Mouse (Mus musculus): ENCODE data around the gene Col16a1. TPM values are rescaled to one million over a fixed set of nuclear protein-coding genes. Genes with fewer than 3 reads are reported as not detected.

Col16a1 gene
- polyA plus RNA-seq, 1 experiment from 2014 or later: 3.1 TPM

DNA sequence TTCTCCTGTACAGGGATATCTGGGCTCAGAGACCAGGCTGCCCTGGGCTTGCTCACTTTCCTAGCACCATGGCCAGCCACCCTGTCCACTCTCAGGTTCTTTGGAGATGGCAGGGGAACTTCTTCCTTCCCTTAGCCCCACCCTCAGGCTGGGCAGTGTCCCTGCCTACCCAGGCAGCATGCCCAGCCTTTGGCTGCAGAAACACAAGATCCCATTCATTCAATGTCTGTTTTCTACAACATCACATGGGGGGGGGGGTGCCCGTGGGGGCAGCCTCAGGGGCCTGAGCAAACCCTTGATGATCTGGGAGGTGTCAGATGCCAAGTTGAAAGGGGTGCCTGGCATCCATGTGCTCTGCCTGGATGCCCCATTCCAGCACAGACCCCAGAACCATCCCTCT is 7.1 kb downstream of the Col16a1 start:
- no peak overlapping the region for H3K27ac ChIP-seq (ENCODE audit: low read length)
- no peak for ATAC-seq (ENCODE audit: low read depth)
- H3K36me3 ChIP-seq (ENCODE audit: control insufficient read depth, insufficient read depth): no peaks in the 10 kb centered on the region
- no peaks in the 10 kb centered on the region for H3K27me3 ChIP-seq (ENCODE audit: control insufficient read depth, insufficient read depth, low read depth, low read length)
- H3K9ac ChIP-seq (ENCODE audit: low read depth, low read length): no peak overlapping the region
- H3K4me3 ChIP-seq (ENCODE audit: low read depth, low read length): no peak overlapping the region
- WGBS (ENCODE audit: insufficient replicate concordance): 33% methylated on average over 1 of the region's 1 CpGs
- H3K9me3 ChIP-seq (replicated peaks; ENCODE audit: control insufficient read depth, low read length): no peaks in the 10 kb centered on the region
- no peaks in the 10 kb centered on the region for H3K4me1 ChIP-seq (ENCODE audit: control insufficient read depth, low read depth, low read length)
- H3K4me2 ChIP-seq (ENCODE audit: low read depth, low read length): no peak overlapping the region

DNA sequence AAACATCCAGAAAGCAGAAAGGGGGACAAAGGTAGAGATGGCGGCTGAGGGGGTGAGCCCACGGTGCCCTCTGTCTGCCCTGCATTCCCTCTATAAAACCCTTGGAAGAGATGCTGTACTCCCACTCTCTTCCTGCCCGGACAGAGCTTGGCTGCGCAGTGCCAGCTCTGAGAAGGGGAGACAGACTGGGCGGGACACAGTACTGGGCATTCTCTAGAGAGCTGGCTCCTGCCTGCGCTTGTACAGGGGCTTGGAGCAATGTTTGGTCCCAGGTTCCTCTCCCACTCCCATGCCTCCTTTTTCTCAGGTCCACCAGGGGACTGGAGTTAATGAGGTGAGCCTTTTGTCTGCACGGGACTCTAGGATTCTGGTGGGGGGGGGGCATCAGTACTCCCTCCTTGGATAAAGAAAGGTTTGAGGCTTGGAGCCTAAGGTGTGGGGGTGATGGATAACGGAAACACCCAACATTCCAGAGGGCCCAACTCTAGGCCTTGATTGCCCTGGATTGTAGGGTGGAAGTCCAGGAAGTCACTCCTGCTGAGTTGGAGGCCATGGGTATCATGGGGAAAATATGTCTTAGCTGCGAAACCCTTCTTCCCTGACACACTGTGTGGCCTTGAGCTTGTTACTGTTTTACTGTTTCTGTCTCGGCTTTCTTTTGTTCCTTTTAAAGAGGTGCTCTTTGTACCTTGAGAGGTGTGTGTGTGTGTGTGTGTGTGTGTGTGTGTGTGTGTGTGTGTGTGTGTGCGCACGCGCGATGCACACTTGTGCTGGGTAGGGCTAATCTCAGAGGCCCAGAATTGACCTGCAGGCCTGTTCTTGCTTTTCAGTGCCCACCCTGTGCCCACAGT is 7.7 kb downstream of the Col16a1 start:
- no peaks in the 10 kb centered on the region for H3K27me3 ChIP-seq (ENCODE audit: control insufficient read depth, insufficient read depth, low read depth, low read length)
- H3K4me2 ChIP-seq (ENCODE audit: low read depth, low read length): no peak overlapping the region
- H3K9ac ChIP-seq (ENCODE audit: low read depth, low read length): no peak overlapping the region
- no peaks in the 10 kb centered on the region for H3K9me3 ChIP-seq (replicated peaks; ENCODE audit: control insufficient read depth, low read length)
- no peak for ATAC-seq (ENCODE audit: low read depth)
- no peak overlapping the region for H3K27ac ChIP-seq (ENCODE audit: low read length)
- H3K36me3 ChIP-seq (ENCODE audit: control insufficient read depth, insufficient read depth): no peaks in the 10 kb centered on the region
- no peaks in the 10 kb centered on the region for H3K4me1 ChIP-seq (ENCODE audit: control insufficient read depth, low read depth, low read length)
- 71% methylated on average over 14 of the region's 14 CpGs for WGBS (ENCODE audit: insufficient replicate concordance)
- no peak overlapping the region for H3K4me3 ChIP-seq (ENCODE audit: low read depth, low read length)

DNA sequence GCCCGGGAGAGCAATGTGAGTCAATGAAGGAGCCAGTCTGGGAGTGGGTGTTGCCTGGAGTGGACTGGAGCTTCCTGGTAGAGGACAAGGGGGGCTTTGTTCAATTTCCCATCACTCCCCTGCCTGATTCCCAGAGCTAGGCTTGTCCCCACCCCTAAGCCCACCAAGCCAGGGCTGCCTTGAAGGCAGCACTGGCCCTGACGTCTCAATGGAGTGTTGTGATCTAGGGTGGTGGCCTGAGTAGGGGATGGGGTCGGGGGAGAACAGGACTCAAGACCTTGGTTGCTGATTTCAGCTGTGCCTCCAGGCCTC is 8.3 kb downstream of the Col16a1 start:
- Histone ChIP-seq H3K9ac (ENCODE audit: low read depth, low read length) (no peak overlapping the region), H3K27me3 (ENCODE audit: control insufficient read depth, insufficient read depth, low read depth, low read length) (no peaks in the 10 kb centered on the region), H3K4me1 (ENCODE audit: control insufficient read depth, low read depth, low read length) (no peaks in the 10 kb centered on the region), H3K27ac (ENCODE audit: low read length) (no peak overlapping the region), H3K36me3 (ENCODE audit: control insufficient read depth, insufficient read depth) (no peaks in the 10 kb centered on the region), H3K9me3 (replicated peaks; ENCODE audit: control insufficient read depth, low read length) (no peaks in the 10 kb centered on the region), H3K4me2 (ENCODE audit: low read depth, low read length) (no peak overlapping the region), H3K4me3 (ENCODE audit: low read depth, low read length) (no peak overlapping the region)
- 62% methylated on average over 3 of the region's 3 CpGs for WGBS (ENCODE audit: insufficient replicate concordance)
- no peak for ATAC-seq (ENCODE audit: low read depth)

DNA sequence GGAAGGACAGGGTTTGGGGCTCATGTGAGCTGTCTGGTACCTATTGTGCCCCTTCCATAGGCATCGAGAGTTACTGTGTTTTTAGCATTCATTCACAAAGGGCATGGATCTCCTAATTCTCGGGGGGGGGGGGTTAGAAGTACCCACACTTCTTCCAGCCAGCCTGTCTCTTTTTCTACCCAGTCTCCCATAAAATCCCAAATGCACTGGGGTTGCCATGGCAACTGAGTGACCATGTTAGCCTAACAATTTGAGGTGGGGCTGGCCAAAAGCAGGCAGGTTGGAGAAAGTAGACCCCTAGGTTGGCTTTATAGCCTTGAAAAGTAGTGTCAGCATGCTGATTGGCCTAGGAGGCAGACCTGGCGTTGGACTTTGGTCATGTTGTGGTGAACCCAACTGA is 8.8 kb downstream of the Col16a1 start:
- Histone ChIP-seq H3K4me3 (ENCODE audit: low read depth, low read length) (no peak overlapping the region), H3K27me3 (ENCODE audit: control insufficient read depth, insufficient read depth, low read depth, low read length) (no peaks in the 10 kb centered on the region), H3K9ac (ENCODE audit: low read depth, low read length) (no peak overlapping the region), H3K27ac (ENCODE audit: low read length) (no peak overlapping the region), H3K36me3 (ENCODE audit: control insufficient read depth, insufficient read depth) (no peaks in the 10 kb centered on the region), H3K4me2 (ENCODE audit: low read depth, low read length) (no peak overlapping the region), H3K4me1 (ENCODE audit: control insufficient read depth, low read depth, low read length) (no peaks in the 10 kb centered on the region), H3K9me3 (replicated peaks; ENCODE audit: control insufficient read depth, low read length) (no peaks in the 10 kb centered on the region)
- no peak for ATAC-seq (ENCODE audit: low read depth)
- 43% methylated on average over 3 of the region's 3 CpGs for WGBS (ENCODE audit: insufficient replicate concordance)

DNA sequence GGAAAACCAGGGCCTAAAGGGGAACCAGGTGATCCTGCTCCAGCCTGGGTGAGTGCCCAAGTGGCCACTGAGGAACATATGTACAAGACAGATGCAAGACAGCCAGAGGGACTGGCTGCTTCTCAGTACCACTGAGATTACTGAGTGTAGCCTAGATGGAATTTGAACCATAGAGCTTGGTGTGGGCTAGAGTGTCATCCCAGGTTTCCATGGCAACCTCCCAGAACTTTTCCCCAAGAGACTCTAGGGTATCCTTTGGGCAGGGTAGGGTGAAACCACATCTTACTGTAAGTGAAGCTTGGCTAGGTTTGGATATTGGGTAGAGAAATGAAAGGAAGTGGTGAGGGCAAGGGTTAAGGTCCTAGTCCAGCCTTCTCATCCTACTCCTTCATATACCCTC is 13.3 kb downstream of the Col16a1 start:
- H3K36me3 ChIP-seq (ENCODE audit: control insufficient read depth, insufficient read depth): no peaks in the 10 kb centered on the region
- no peaks in the 10 kb centered on the region for H3K27me3 ChIP-seq (ENCODE audit: control insufficient read depth, insufficient read depth, low read depth, low read length)
- H3K4me1 ChIP-seq (ENCODE audit: control insufficient read depth, low read depth, low read length): no peaks in the 10 kb centered on the region
- no peak for ATAC-seq (ENCODE audit: low read depth)
- no peak overlapping the region for H3K27ac ChIP-seq (ENCODE audit: low read length)
- H3K9ac ChIP-seq (ENCODE audit: low read depth, low read length): no peak overlapping the region
- H3K4me2 ChIP-seq (ENCODE audit: low read depth, low read length): no peak overlapping the region
- H3K9me3 ChIP-seq (replicated peaks; ENCODE audit: control insufficient read depth, low read length): no peaks in the 10 kb centered on the region
- H3K4me3 ChIP-seq (ENCODE audit: low read depth, low read length): no peak overlapping the region

DNA sequence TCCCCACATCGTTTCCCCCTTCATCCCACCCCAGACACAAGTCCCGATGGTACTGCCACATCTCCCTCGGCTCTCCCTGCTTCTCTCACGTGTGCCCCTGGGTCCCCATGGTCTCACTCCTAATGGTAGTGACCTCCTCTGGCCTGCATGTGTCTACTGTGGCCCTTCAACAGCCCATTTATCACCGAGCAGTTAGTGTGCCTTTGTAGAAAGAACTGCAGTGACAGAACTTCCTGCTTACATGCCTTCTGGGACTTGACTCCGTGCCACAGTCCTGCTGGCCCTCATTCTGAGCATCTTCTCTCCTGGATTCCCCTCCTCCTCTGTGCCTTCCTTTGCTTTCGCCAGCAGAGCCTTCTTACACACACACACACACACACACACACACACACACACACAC is 15.6 kb downstream of the Col16a1 start:
- Histone ChIP-seq H3K36me3 (ENCODE audit: control insufficient read depth, insufficient read depth) (no peaks in the 10 kb centered on the region), H3K9me3 (replicated peaks; ENCODE audit: control insufficient read depth, low read length) (no peaks in the 10 kb centered on the region), H3K4me3 (ENCODE audit: low read depth, low read length) (no peak overlapping the region), H3K9ac (ENCODE audit: low read depth, low read length) (no peak overlapping the region), H3K27ac (ENCODE audit: low read length) (no peak overlapping the region), H3K27me3 (ENCODE audit: control insufficient read depth, insufficient read depth, low read depth, low read length) (no peaks in the 10 kb centered on the region), H3K4me2 (ENCODE audit: low read depth, low read length) (no peak overlapping the region), H3K4me1 (ENCODE audit: control insufficient read depth, low read depth, low read length) (no peaks in the 10 kb centered on the region)
- 48% methylated on average over 7 of the region's 7 CpGs for WGBS (ENCODE audit: insufficient replicate concordance)
- ATAC-seq (ENCODE audit: low read depth): no peak

DNA sequence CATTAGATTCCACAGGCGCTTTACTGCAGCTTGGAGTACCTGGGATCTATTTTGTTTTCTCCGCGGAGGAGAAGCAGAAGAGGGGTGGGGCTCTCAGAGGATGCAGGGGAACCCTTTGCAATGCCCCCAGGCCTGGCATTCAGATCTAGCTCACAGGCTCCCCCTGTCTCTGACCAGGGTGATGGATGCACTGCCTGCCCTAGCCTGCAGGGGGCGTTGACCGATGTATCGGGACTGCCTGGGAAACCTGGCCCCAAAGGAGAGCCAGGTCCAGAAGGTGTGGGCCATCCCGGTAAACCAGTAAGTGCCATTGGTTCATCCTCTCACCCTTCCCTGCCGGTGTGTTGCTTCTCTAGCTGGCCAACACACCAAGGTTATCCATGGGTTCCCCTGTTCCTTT is 19.2 kb downstream of the Col16a1 start:
- H3K4me1 ChIP-seq (ENCODE audit: control insufficient read depth, low read depth, low read length): no peaks in the 10 kb centered on the region
- 13% methylated on average over 8 of the region's 8 CpGs for WGBS (ENCODE audit: insufficient replicate concordance)
- no peak overlapping the region for H3K9ac ChIP-seq (ENCODE audit: low read depth, low read length)
- no peaks in the 10 kb centered on the region for H3K27me3 ChIP-seq (ENCODE audit: control insufficient read depth, insufficient read depth, low read depth, low read length)
- no peak overlapping the region for H3K4me2 ChIP-seq (ENCODE audit: low read depth, low read length)
- H3K27ac ChIP-seq (ENCODE audit: low read length): no peak overlapping the region
- H3K36me3 ChIP-seq (ENCODE audit: control insufficient read depth, insufficient read depth): no peaks in the 10 kb centered on the region
- ATAC-seq (ENCODE audit: low read depth): no peak
- H3K4me3 ChIP-seq (ENCODE audit: low read depth, low read length): no peak overlapping the region
- no peaks in the 10 kb centered on the region for H3K9me3 ChIP-seq (replicated peaks; ENCODE audit: control insufficient read depth, low read length)

DNA sequence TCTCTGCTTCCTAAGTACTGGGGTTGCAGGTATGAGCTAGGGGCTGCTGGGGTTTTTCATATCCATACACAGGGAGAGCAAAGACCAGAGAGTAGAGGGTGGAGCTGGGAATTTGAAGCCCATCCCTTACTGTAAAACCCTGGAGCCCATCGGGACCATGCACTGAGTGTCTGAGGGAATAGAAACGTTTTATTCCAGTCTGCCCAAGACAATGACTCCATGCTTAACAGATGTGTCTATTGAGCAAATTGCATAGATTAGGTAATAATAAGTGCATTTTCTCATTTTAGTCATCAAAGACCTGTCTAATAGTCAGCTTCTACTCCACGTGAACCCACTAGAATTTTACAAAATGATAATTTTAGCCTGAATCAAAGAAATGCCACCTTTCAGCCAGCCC is 22.9 kb downstream of the Col16a1 start:
- no peak overlapping the region for H3K9ac ChIP-seq (ENCODE audit: low read depth, low read length)
- 51% methylated on average over 3 of the region's 3 CpGs for WGBS (ENCODE audit: insufficient replicate concordance)
- no peaks in the 10 kb centered on the region for H3K36me3 ChIP-seq (ENCODE audit: control insufficient read depth, insufficient read depth)
- H3K27me3 ChIP-seq (ENCODE audit: control insufficient read depth, insufficient read depth, low read depth, low read length): no peaks in the 10 kb centered on the region; the same call in 1 of the 2 replicates
- no peaks in the 10 kb centered on the region for H3K4me1 ChIP-seq (ENCODE audit: control insufficient read depth, low read depth, low read length)
- H3K4me2 ChIP-seq (ENCODE audit: low read depth, low read length): no peak overlapping the region
- no peak overlapping the region for H3K27ac ChIP-seq (ENCODE audit: low read length)
- no peaks in the 10 kb centered on the region for H3K9me3 ChIP-seq (replicated peaks; ENCODE audit: control insufficient read depth, low read length)
- no peak overlapping the region for H3K4me3 ChIP-seq (ENCODE audit: low read depth, low read length)
- no peak for ATAC-seq (ENCODE audit: low read depth)

DNA sequence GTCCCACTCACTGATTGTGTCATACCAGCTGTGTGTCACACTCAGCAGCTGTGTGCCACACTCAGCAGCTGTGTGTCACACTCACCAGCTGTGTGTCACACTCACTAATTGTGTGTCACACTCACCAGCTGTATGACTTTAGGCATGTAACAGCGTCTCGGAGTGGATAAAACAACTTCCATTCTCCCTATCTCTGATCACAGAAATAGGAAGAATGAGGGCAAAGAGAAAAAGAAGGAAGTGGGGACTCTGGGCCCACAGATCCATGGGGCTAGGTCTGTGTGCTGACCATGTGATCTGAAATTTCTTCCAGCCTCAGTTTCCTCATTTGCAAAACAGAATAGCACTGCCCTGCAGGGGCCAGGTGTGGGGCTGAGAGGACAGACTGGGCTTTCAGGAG is 24.1 kb downstream of the Col16a1 start:
- no peak overlapping the region for H3K4me3 ChIP-seq (ENCODE audit: low read depth, low read length)
- H3K36me3 ChIP-seq (ENCODE audit: control insufficient read depth, insufficient read depth): no peaks in the 10 kb centered on the region
- H3K4me2 ChIP-seq (ENCODE audit: low read depth, low read length): no peak overlapping the region
- H3K9me3 ChIP-seq (replicated peaks; ENCODE audit: control insufficient read depth, low read length): no peaks in the 10 kb centered on the region
- no peak for ATAC-seq (ENCODE audit: low read depth)
- H3K27ac ChIP-seq (ENCODE audit: low read length): no peak overlapping the region
- H3K9ac ChIP-seq (ENCODE audit: low read depth, low read length): no peak overlapping the region
- WGBS (ENCODE audit: insufficient replicate concordance): 31% methylated on average over 2 of the region's 2 CpGs
- no peaks in the 10 kb centered on the region for H3K4me1 ChIP-seq (ENCODE audit: control insufficient read depth, low read depth, low read length)
- no peaks in the 10 kb centered on the region; the same call in 1 of the 2 replicates for H3K27me3 ChIP-seq (ENCODE audit: control insufficient read depth, insufficient read depth, low read depth, low read length)
